Mouse (Mus musculus): ENCODE data around the gene Pinlyp. TPM values are rescaled to one million over a fixed set of nuclear protein-coding genes. Genes with fewer than 3 reads are reported as not detected.

Pinlyp gene
- total and polyA plus RNA-seq, 3 experiments: 6.1 to 17.3 (median 6.6) TPM

GRCm38 (mm10) chr7:24546634-24547389, 894 bp upstream of the Pinlyp start (continued):
- TF ChIP-seq TCF12 (IDR thresholded peaks at IDR 0.05; ENCODE audit: low read depth, low read length) (no peak; the same call in none of the 2 replicates), JUN (IDR thresholded peaks at IDR 0.05; ENCODE audit: insufficient read depth, low read depth, low read length) (no peak), POLR2A (IDR thresholded peaks at IDR 0.05; ENCODE audit: low read depth, low read length) (peak; percentile 72), NRF1 (IDR thresholded peaks at IDR 0.05; ENCODE audit: low read depth, low read length) (peak; percentile 98)

- H3K4me2 ChIP-seq (ENCODE audit: insufficient read depth, low read depth, poor library complexity, severe bottlenecking): no peak overlapping the region
- no peak overlapping the region for H3K4me3 ChIP-seq (replicated peaks in 1 of 3; ENCODE audit: low read depth in 2 of 3, low read length in 2 of 3, poor library complexity in 1 of 3)
- H3K9ac ChIP-seq (ENCODE audit: insufficient read depth, low read depth): no peak overlapping the region
- peaks cover 4% of the 10 kb centered on the region for H3K9me3 ChIP-seq (replicated peaks; ENCODE audit: low read length)
- H3K27ac ChIP-seq (ENCODE audit: insufficient read depth, low read depth): no peak overlapping the region
- H3K79me2 ChIP-seq (replicated peaks; ENCODE audit: control insufficient read depth, extremely low read depth, insufficient read depth, poor library complexity, severe bottlenecking): peaks cover 18% of the 10 kb centered on the region
- H3K4me1 ChIP-seq (ENCODE audit: control insufficient read depth in 1 of 2, insufficient read depth in 2 of 2): peaks cover 3 to 31% of the 10 kb centered on the region in 2 experiments; a peak in 3 of 4 replicates
- peaks cover 8 to 19% of the 10 kb centered on the region in 2 experiments for H3K36me3 ChIP-seq (replicated peaks in 1 of 2; ENCODE audit: control insufficient read depth in 1 of 2, insufficient read depth in 1 of 2, low read length in 1 of 2)
- dilution Hi-C loops (cut with MboI; ENCODE audit: extremely low pct_ligation_motif_present, extremely low pct_unique_long_range_greater_than_20kb, low sequenced_read_pairs) (no loop called here), in situ Hi-C loops (cut with MboI; ENCODE audit: low pct_ligation_motif_present, low pct_unique_long_range_greater_than_20kb, low sequenced_read_pairs) (no loop called here)
- H3K27me3 ChIP-seq (replicated peaks): no peaks in the 10 kb centered on the region
- DNase-seq (ENCODE audit: extremely low read depth): no peak
- TF ChIP-seq CTCF (conservative IDR thresholded peaks at IDR 0.05 in 1 of 2, IDR thresholded peaks at IDR 0.05 in 1 of 2; ENCODE audit: low read depth in 2 of 2, low read length in 2 of 2) (peak; percentile 28 to 39; a peak in 3 of 4 replicates), ETS1 (conservative IDR thresholded peaks at IDR 0.05; ENCODE audit: low read depth, low read length) (no peak)
These were observed 1.4 kb downstream of the Pinlyp start for GRCm38 (mm10) chr7:24544506-24544905.

GRCm38 (mm10) chr7:24539686-24540085, 6.2 kb downstream of the Pinlyp start:
- Histone ChIP-seq H3K36me3 (replicated peaks in 1 of 2; ENCODE audit: control insufficient read depth in 1 of 2, insufficient read depth in 1 of 2, low read length in 1 of 2) (peaks cover 4 to 21% of the 10 kb centered on the region in 2 experiments), H3K9ac (ENCODE audit: insufficient read depth, low read depth) (no peak overlapping the region), H3K4me3 (replicated peaks in 1 of 3; ENCODE audit: low read depth in 2 of 3, low read length in 2 of 3, poor library complexity in 1 of 3) (no peak overlapping the region), H3K79me2 (replicated peaks; ENCODE audit: control insufficient read depth, extremely low read depth, insufficient read depth, poor library complexity, severe bottlenecking) (no peaks in the 10 kb centered on the region), H3K27ac (ENCODE audit: insufficient read depth, low read depth) (no peak overlapping the region), H3K9me3 (replicated peaks; ENCODE audit: low read length) (peaks cover 3% of the 10 kb centered on the region), H3K4me1 (ENCODE audit: control insufficient read depth in 1 of 2, insufficient read depth in 2 of 2) (peaks cover 0 to 21% of the 10 kb centered on the region in 2 experiments; a peak in 2 of 4 replicates), H3K27me3 (replicated peaks) (no peaks in the 10 kb centered on the region), H3K4me2 (ENCODE audit: insufficient read depth, low read depth, poor library complexity, severe bottlenecking) (no peak overlapping the region)
- in situ Hi-C loops (cut with MboI; ENCODE audit: low pct_ligation_motif_present, low pct_unique_long_range_greater_than_20kb, low sequenced_read_pairs) (loop anchor here (10.0 kb wide), 2 partner anchors 55 to 105 kb away; no protein-coding TSS in a partner anchor), dilution Hi-C loops (cut with MboI; ENCODE audit: extremely low pct_ligation_motif_present, extremely low pct_unique_long_range_greater_than_20kb, low sequenced_read_pairs) (no loop called here)
- DNase-seq (ENCODE audit: extremely low read depth): no peak
- TF ChIP-seq MYC (IDR thresholded peaks at IDR 0.05; ENCODE audit: low read depth, low read length) (no peak), EP300 (IDR thresholded peaks at IDR 0.05; ENCODE audit: low read length) (no peak)

GRCm38 (mm10) chr7:24538701-24539100, 7.2 kb downstream of the Pinlyp start:
- H3K79me2 ChIP-seq (replicated peaks; ENCODE audit: control insufficient read depth, extremely low read depth, insufficient read depth, poor library complexity, severe bottlenecking): no peaks in the 10 kb centered on the region
- H3K27ac ChIP-seq (ENCODE audit: insufficient read depth, low read depth): no peak overlapping the region
- H3K9me3 ChIP-seq (replicated peaks; ENCODE audit: low read length): no peaks in the 10 kb centered on the region
- no peak overlapping the region for H3K4me2 ChIP-seq (ENCODE audit: insufficient read depth, low read depth, poor library complexity, severe bottlenecking)
- peaks cover 0 to 29% of the 10 kb centered on the region in 2 experiments; a peak in 2 of 4 replicates for H3K4me1 ChIP-seq (ENCODE audit: control insufficient read depth in 1 of 2, insufficient read depth in 2 of 2)
- no peak overlapping the region for H3K9ac ChIP-seq (ENCODE audit: insufficient read depth, low read depth)
- no peak for TF ChIP-seq ZKSCAN1 (IDR thresholded peaks at IDR 0.05; ENCODE audit: borderline replicate concordance, low read depth, low read length)
- no peak for TF ChIP-seq USF1 (IDR thresholded peaks at IDR 0.05; ENCODE audit: low read depth, low read length)
- no peak for TF ChIP-seq JUN (IDR thresholded peaks at IDR 0.05; ENCODE audit: insufficient read depth, low read depth, low read length)
- TF ChIP-seq PAX5 (IDR thresholded peaks at IDR 0.05; ENCODE audit: low read length): no peak
- no peak for TF ChIP-seq RAD21 (IDR thresholded peaks at IDR 0.05; ENCODE audit: low read depth, low read length)
- no peak for TF ChIP-seq CHD1 (IDR thresholded peaks at IDR 0.05; ENCODE audit: low read depth, low read length)
- TF ChIP-seq MAZ (IDR thresholded peaks at IDR 0.05; ENCODE audit: low read depth, low read length): no peak
- no peak for TF ChIP-seq KAT2A (IDR thresholded peaks at IDR 0.05; ENCODE audit: insufficient replicate concordance, low read length)
- TF ChIP-seq RCOR1 (conservative IDR thresholded peaks at IDR 0.05; ENCODE audit: low read depth, low read length): no peak
- no peak for TF ChIP-seq POLR2A (IDR thresholded peaks at IDR 0.05; ENCODE audit: low read depth, low read length)
- in situ Hi-C loops (cut with MboI; ENCODE audit: low pct_ligation_motif_present, low pct_unique_long_range_greater_than_20kb, low sequenced_read_pairs) (loop anchor here (10.0 kb wide), 2 partner anchors 56 to 106 kb away; no protein-coding TSS in a partner anchor), dilution Hi-C loops (cut with MboI; ENCODE audit: extremely low pct_ligation_motif_present, extremely low pct_unique_long_range_greater_than_20kb, low sequenced_read_pairs) (no loop called here)
- H3K4me3 ChIP-seq (replicated peaks in 1 of 3; ENCODE audit: low read depth in 2 of 3, low read length in 2 of 3, poor library complexity in 1 of 3): no peak overlapping the region
- no peaks in the 10 kb centered on the region for H3K27me3 ChIP-seq (replicated peaks)
- no peak for DNase-seq (ENCODE audit: extremely low read depth)
- H3K36me3 ChIP-seq (replicated peaks in 1 of 2; ENCODE audit: control insufficient read depth in 1 of 2, insufficient read depth in 1 of 2, low read length in 1 of 2): peaks cover 13 to 30% of the 10 kb centered on the region in 2 experiments

Data from CH12.LX (cell line).